Mouse (Mus musculus) stomach, postnatal 0 days (tissue): ENCODE measurements at regions not wholly inside any gene's neighbourhood (a gene's known extent, or its start where the extent isn't known, plus 50 kb on each side); places are given as distances from the start of the nearest gene placed in this dataset.
A peak's percentile ranks its signal among the peaks of the same experiment; 100 is the strongest.
"Not testable (repeated sequence)": the region's sequence is repeated elsewhere in the genome, so short reads cannot be mapped to it uniquely, and the experiment has no call there.

Experiments
- ATAC-seq: fragments of 200-750 bp; cut with Nextera tagmentation; 2 replicates; pipeline ENCODE4 v1.8.0; 2017; ENCODE audit not compliant: low FRiP score, low TSS enrichment
- DNase-seq: peaks from one replicate; pipeline ENCODE4 v3.0.0-alpha.2; 2016; ENCODE audit warnings: low spot score
- H3K27ac ChIP-seq: fragments of 300-500 bp; sonication (generic); replicated peaks from 2 replicates; pipeline ENCODE4 v1.5.1; 2014; ENCODE audit warnings: mild to moderate bottlenecking, control low read depth
- H3K27me3 ChIP-seq: fragments of 300-500 bp; sonication (generic); 2 replicates; pipeline ENCODE4 v1.6.1; 2014; ENCODE audit warnings: low read length; ENCODE audit not compliant: control insufficient read depth, insufficient read depth
- H3K36me3 ChIP-seq: fragments of 300-500 bp; sonication (generic); 2 replicates; pipeline ENCODE4 v1.6.1; 2014; ENCODE audit warnings: low read length, mixed read lengths; ENCODE audit not compliant: control insufficient read depth, insufficient read depth
- H3K4me1 ChIP-seq: fragments of 300-500 bp; sonication (generic); replicated peaks from 2 replicates; pipeline ENCODE4 v1.6.1; 2014; ENCODE audit warnings: antibody characterized with exemption; ENCODE audit not compliant: control insufficient read depth, insufficient read depth
- H3K4me2 ChIP-seq: fragments of 300-500 bp; sonication (generic); replicated peaks from 2 replicates; pipeline ENCODE4 v1.6.1; 2014; ENCODE audit warnings: low read depth, mild to moderate bottlenecking, control low read depth, moderate library complexity
- H3K4me3 ChIP-seq: fragments of 300-500 bp; sonication (generic); 2 replicates; pipeline ENCODE4 v1.5.1; 2014; ENCODE audit warnings: low read depth, low read length, control low read depth
- H3K9ac ChIP-seq: fragments of 300-500 bp; sonication (generic); 2 replicates; pipeline ENCODE4 v1.6.1; 2014; ENCODE audit warnings: mild to moderate bottlenecking, low read length, control low read depth, mixed read lengths
- H3K9me3 ChIP-seq: fragments of 300-500 bp; sonication (generic); 2 replicates; pipeline ENCODE4 v1.6.1; 2016; ENCODE audit warnings: low read length; ENCODE audit not compliant: control insufficient read depth
- CTCF ChIP-seq: IDR thresholded peaks from 2 replicates; pipeline ENCODE4 v1.5.1; 2016; ENCODE audit warnings: antibody characterized with exemption, low read depth, mild to moderate bottlenecking, moderate library complexity
- EP300 ChIP-seq: optimal IDR thresholded peaks from 2 replicates; pipeline ENCODE3; 2016; ENCODE audit warnings: antibody characterized with exemption
- WGBS: fragments of 180-500 bp; shearing (Covaris S2); extraction: QIAGEN DNeasy Blood & Tissue Kit; methylation state at CpG from one replicate; pipeline ENCODE4 v1.1.7; 2014; 5-methylcytosine and 5-hydroxymethylcytosine counted together

DNA sequence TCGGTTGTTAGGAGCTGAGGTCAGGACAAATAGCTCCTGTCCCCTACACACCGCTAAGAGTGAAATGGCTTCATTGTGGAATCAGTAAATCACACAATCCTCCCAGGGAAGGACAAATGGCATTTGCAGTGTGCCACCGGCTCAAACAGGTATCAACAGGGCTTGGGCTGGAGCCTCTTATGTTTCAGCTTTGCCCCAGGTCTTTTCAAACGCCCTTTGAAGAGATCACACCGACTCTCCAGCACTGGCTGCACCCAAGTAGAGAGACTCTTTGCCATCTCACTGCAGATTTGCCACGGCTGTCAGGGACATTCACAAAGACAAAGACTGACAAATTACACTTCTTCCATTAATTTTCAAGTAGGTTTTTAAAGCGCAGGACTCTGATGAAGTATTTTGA is 217.7 kb downstream of the Mat2b start:
- ATAC-seq (no peak), DNase-seq (no peak)
- Histone ChIP-seq H3K36me3 (no peaks in the 10 kb centered on the region), H3K27me3 (no peaks in the 10 kb centered on the region), H3K27ac (no peak overlapping the region), H3K4me1 (no peaks in the 10 kb centered on the region), H3K4me3 (no peak overlapping the region), H3K4me2 (no peak overlapping the region), H3K9ac (no peak overlapping the region), H3K9me3 (no peaks in the 10 kb centered on the region)
- WGBS, result 35% methylated on average over 7 of the region's 7 CpGs
- TF ChIP-seq CTCF, result no peak
- no peak for TF ChIP-seq EP300

DNA sequence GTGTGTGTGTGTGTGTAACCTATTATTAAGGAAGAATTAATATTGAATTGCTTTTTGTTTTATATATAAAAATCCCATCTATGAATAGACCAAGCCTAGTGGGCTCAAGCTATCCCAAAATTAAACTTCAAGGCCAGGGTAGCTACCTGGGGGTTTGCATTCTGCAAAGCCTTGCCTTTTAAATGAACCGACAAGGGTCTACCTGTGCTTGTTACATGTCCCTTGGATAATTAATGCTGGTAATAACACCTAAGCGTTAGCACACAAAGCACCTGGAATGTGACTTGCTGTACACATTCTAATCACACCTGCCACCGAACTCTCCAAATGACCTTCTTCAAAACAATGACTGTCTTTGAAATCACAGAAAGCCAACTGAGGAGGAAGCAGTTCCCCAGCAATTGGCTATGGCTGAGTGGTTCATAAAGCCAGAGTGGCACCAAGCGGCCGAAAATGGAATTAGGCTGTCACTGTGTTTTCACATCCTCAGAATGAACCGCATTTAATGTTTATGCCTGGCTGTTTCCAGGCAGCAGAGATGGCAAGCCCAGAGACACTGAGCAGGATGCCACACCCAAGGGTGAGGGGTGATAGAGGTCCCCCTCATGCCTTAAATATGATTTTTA is 225.8 kb downstream of the Mat2b start:
- no peak overlapping the region for H3K4me2 ChIP-seq
- TF ChIP-seq CTCF, result peak; percentile 82
- TF ChIP-seq EP300, result no peak
- DNase-seq (peak; percentile 47), ATAC-seq (peak; percentile 53; the same call in 1 of the 2 replicates)
- H3K4me1 ChIP-seq, result no peaks in the 10 kb centered on the region
- H3K27me3 ChIP-seq, result no peaks in the 10 kb centered on the region
- no peak overlapping the region for H3K27ac ChIP-seq
- 15% methylated on average over 6 of the region's 6 CpGs for WGBS
- H3K9ac ChIP-seq, result no peak overlapping the region
- H3K9me3 ChIP-seq, result no peaks in the 10 kb centered on the region
- H3K4me3 ChIP-seq, result no peak overlapping the region
- H3K36me3 ChIP-seq, result no peaks in the 10 kb centered on the region

DNA sequence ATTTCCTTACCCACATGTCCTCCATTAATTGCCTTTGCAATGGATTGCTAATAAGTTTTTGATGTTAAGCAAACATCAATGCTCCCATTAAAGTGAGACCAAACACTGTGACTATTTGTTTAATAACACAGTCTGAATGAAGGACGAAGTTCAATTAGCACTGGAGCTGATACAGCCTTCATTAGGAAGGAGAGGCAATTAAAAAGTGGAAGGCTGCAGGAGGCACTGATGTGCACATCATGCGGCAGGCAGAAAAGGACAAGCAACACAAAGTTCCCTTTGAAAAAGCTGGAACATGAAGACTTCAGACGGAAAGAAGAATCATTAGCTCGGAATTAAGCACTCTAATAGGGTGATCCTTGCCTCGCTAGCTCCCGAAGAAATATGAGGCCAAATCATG is 238.4 kb downstream of the Mat2b start:
- Histone ChIP-seq H3K27ac (no peak overlapping the region), H3K4me2 (no peak overlapping the region), H3K9me3 (no peaks in the 10 kb centered on the region), H3K9ac (no peak overlapping the region), H3K27me3 (no peaks in the 10 kb centered on the region), H3K4me1 (no peaks in the 10 kb centered on the region), H3K36me3 (no peaks in the 10 kb centered on the region), H3K4me3 (no peak overlapping the region)
- ATAC-seq, result no peak
- WGBS, result 72% methylated on average over 6 of the region's 6 CpGs
- DNase-seq, result no peak
- TF ChIP-seq CTCF, result no peak
- TF ChIP-seq EP300, result no peak

DNA sequence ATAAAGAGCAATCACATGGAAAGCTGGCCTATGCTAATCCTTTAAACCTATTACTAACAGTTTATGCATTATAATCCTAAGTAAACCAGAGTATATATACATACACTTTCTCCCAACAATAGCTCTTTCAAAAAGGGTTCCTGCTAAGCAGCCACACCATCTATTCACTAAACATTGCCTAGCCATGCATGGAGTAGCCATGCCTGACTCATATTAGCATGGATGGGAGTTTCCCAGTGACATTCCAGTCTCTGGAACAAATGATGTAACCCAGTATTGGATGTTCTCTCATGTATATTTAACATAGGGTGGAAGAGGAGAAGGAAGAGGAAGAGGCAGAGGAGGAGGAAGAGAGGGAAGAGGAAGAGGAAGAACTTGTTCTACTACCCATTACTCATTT is 240.0 kb downstream of the Mat2b start:
- peak; percentile 65 for ATAC-seq
- H3K4me3 ChIP-seq, H3K4me1 ChIP-seq, H3K4me2 ChIP-seq, H3K27ac ChIP-seq, DNase-seq, H3K27me3 ChIP-seq, H3K9me3 ChIP-seq, H3K36me3 ChIP-seq, H3K9ac ChIP-seq: not testable (repeated sequence)

DNA sequence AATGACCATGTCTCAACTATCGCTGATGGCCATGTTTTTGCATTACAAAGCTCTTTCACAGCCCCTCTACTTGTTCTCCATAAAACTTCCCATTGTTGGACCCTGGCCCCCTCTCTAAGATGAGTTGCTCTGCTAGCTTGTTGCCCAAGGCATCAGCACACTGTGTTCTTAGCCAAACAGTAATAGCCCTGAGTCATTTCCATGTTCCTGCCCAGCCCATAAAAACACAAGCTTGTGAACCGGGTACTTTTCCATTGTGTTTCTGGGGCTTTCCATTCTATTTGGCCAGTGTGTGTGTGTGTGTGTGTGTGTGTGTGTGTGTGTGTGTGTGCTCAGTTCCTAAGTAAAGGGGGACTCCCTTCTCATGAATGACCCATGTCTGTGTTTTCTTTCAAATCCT is 248.2 kb downstream of the Mat2b start:
- TF ChIP-seq EP300, result no peak
- no peak overlapping the region for H3K27ac ChIP-seq
- no peaks in the 10 kb centered on the region for H3K36me3 ChIP-seq
- no peaks in the 10 kb centered on the region for H3K4me1 ChIP-seq
- no peak for ATAC-seq
- 78% methylated on average over 2 of the region's 2 CpGs for WGBS
- no peaks in the 10 kb centered on the region for H3K9me3 ChIP-seq
- no peak overlapping the region for H3K9ac ChIP-seq
- no peak for DNase-seq
- no peak overlapping the region for H3K4me3 ChIP-seq
- no peak overlapping the region for H3K4me2 ChIP-seq
- no peaks in the 10 kb centered on the region for H3K27me3 ChIP-seq

GRCm38 (mm10) chr11:40434002-40434401 is 261.0 kb downstream of the Mat2b start:
- 92% methylated on average over 1 of the region's 1 CpGs for WGBS
- no peak overlapping the region for H3K27ac ChIP-seq
- H3K4me2 ChIP-seq, result no peak overlapping the region
- no peaks in the 10 kb centered on the region for H3K27me3 ChIP-seq
- H3K4me1 ChIP-seq, result no peaks in the 10 kb centered on the region
- H3K9me3 ChIP-seq, result no peaks in the 10 kb centered on the region
- no peaks in the 10 kb centered on the region for H3K36me3 ChIP-seq
- ATAC-seq, result no peak
- no peak overlapping the region for H3K4me3 ChIP-seq
- no peak overlapping the region for H3K9ac ChIP-seq
- no peak for DNase-seq
- no peak for TF ChIP-seq EP300
- TF ChIP-seq CTCF, result no peak
